Mouse (Mus musculus): Measurements from ENCODE around the gene Rasip1.

DNA sequence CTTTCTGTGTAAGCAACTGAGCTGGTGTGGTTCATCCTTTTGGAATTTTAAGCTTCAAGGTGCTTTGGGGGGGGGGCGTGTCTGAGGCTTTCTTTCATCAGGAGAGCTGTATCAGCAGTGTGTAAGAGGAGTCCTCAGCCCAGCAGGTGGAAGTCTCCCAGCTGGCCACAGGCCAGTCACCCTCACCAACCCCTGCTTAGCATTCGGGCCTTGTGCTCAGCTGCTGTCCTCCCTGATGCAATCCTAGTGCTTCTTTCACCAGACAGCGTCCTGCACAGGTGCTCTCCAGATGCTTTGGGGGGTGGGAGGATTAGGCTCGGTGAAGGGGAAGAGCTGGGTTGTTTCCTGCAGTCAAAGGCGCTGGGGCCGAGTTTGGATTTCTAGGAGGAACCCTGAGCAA lies 11.0 kb upstream of the Rasip1 start:
- no peak for TF ChIP-seq POLR2A (IDR thresholded peaks at IDR 0.05; ENCODE audit: low read depth, low read length)
- TF ChIP-seq CTCF (IDR thresholded peaks at IDR 0.05; ENCODE audit: borderline replicate concordance, insufficient read depth, low read length), result no peak
